Mouse (Mus musculus): Measurements from ENCODE around the gene Kif14.

GRCm38 (mm10) chr1:136554686-136555085 lies 88.5 kb downstream of the Kif14 start:
- TF ChIP-seq GATA1 (IDR thresholded peaks at IDR 0.05; ENCODE audit: borderline replicate concordance, low read length) (no peak), CTCF (IDR thresholded peaks at IDR 0.05; ENCODE audit: low read depth, low read length) (no peak), POLR2AphosphoS5 (IDR thresholded peaks at IDR 0.05; ENCODE audit: insufficient replicate concordance, low read depth, low read length) (no peak), TAL1 (conservative IDR thresholded peaks at IDR 0.05; ENCODE audit: low read depth, low read length) (no peak)

Data from G1E (cell line).